Comparison of ENCODE assay signal across 8 mouse cellular contexts in genomic region chr9:118920798-118921515, GRCm38 (mm10). TPM values are rescaled to one million over a fixed set of nuclear protein-coding genes. Genes with fewer than 3 reads are reported as not detected.
A peak's percentile ranks its signal among the peaks of the same experiment; 100 is the strongest.
DNase-seq lines count a peak whose midpoint lies in the region; ATAC-seq and TF ChIP-seq lines count a peak whose summit lies in the region.

No protein-coding gene starts in this region.

- no peak overlapping the region for H3K27ac ChIP-seq in kidney, embryonic 15.5 days
- H3K27ac ChIP-seq in liver, adult 2 months (replicated peaks; ENCODE audit: insufficient read depth, low read depth, low read length): no peak overlapping the region

- DNase-seq in kidney, adult 11 months: peak; percentile 73
- peak; percentile 31 for DNase-seq in cerebellum, adult 9-11 months
- DNase-seq in gastrocnemius, adult 8-10 months (ENCODE audit: low spot score in 2 of 2): peak; percentile 46 to 72
- peak; percentile 93 for DNase-seq in kidney, postnatal 10 days
- DNase-seq in liver, adult 2 months (ENCODE audit: extremely low read depth, low read depth, low spot score): peak; percentile 44
- DNase-seq in retina, postnatal 1 day: peak; percentile 88
- peak; percentile 81 for DNase-seq in thymus, postnatal 25 days

- TF ChIP-seq POLR2A in liver, adult 2 months (IDR thresholded peaks at IDR 0.05; ENCODE audit: extremely low read depth, insufficient read depth, low read length): no peak

- H3K36me3 ChIP-seq in kidney, embryonic 15.5 days: no peaks in the 10 kb centered on the region
- H3K36me3 ChIP-seq in liver, adult 2 months (ENCODE audit: control insufficient read depth, insufficient read depth, low read length): no peaks in the 10 kb centered on the region

- H3K9me3 ChIP-seq in kidney, embryonic 15.5 days (replicated peaks): no peaks in the 10 kb centered on the region

- TF ChIP-seq CTCF in liver, adult 2 months (IDR thresholded peaks at IDR 0.05; ENCODE audit: low read depth, low read length): peak; percentile 98

- no peak overlapping the region for H3K4me2 ChIP-seq in kidney, embryonic 15.5 days

- no peak overlapping the region for H3K4me3 ChIP-seq in kidney, embryonic 15.5 days (replicated peaks)
- H3K4me3 ChIP-seq in liver, adult 2 months (ENCODE audit: insufficient read depth, low read depth, low read length): no peak overlapping the region

- ATAC-seq in kidney, embryonic 15.5 days (replicated peaks; ENCODE audit: low FRiP score): no peak

- H3K4me1 ChIP-seq in kidney, embryonic 15.5 days: peaks cover 41% of the 10 kb centered on the region
- no peaks in the 10 kb centered on the region for H3K4me1 ChIP-seq in liver, adult 2 months (ENCODE audit: control insufficient read depth, insufficient read depth, low read length)

- no peaks in the 10 kb centered on the region for H3K79me2 ChIP-seq in liver, adult 2 months (ENCODE audit: control insufficient read depth, insufficient read depth, low read length)

- 50% methylated on average over 12 of the region's 12 CpGs for WGBS in kidney, embryonic 15.5 days
- 45% methylated on average over 12 of the region's 12 CpGs for WGBS in liver, adult 2 months

- H3K27me3 ChIP-seq in kidney, embryonic 15.5 days: no peaks in the 10 kb centered on the region
- H3K27me3 ChIP-seq in liver, adult 2 months (ENCODE audit: control insufficient read depth, insufficient read depth, low read length): no peaks in the 10 kb centered on the region

- no peak overlapping the region for H3K9ac ChIP-seq in kidney, embryonic 15.5 days
- H3K9ac ChIP-seq in liver, adult 2 months (ENCODE audit: low read depth, low read length): no peak overlapping the region

RNA-seq across cellular contexts. Expression of gene Ctdspl, which starts 5.3 kb away (rescaled TPM):
- 24.9 and 26.2 TPM in 2 replicates for polyA plus RNA-seq in kidney, embryonic 15.5 days (2015; fragmentation: Nextera tagmentation; extraction: Ambion mirVana)
- 1 to 10 TPM; 2.0 to 4.7 (median 3.1) TPM for total RNA-seq in gastrocnemius, adult 8-10 months (2022)
- 2.5 and 4.0 TPM in 2 replicates for total RNA-seq in liver, adult 2 months (2014; rRNA removed)
- polyA plus RNA-seq in liver, adult 2 months (2012; rRNA removed): 2.8 and 3.5 TPM in 2 replicates

Comparison
In these comparisons a context has a peak if more than half of its experiments do, and no peak if none do; other contexts are left out.
1. DNase-seq: peak in every context shown above with its lines; median percentile 93 in kidney, postnatal 10 days; 88 in retina, postnatal 1 day; 81 in thymus, postnatal 25 days; 73 in kidney, adult 11 months; 59 in gastrocnemius, adult 8-10 months; 44 in liver, adult 2 months; 31 in cerebellum, adult 9-11 months.